Mouse (Mus musculus) heart, adult 2 months (tissue): ENCODE measurements around the gene Cd300ld4.

Source experiments
- CTCF ChIP-seq: fragments of 200-600 bp; IDR thresholded peaks from 2 replicates; pipeline ENCODE4 v1.8.1; 2022; ENCODE audit warnings: antibody characterized with exemption, mild to moderate bottlenecking, moderate library complexity
- EP300 ChIP-seq: fragments of 200-500 bp; IDR thresholded peaks from 2 replicates; pipeline ENCODE4 v1.6.1; 2011; ENCODE audit warnings: low read depth, low read length, control low read depth; ENCODE audit not compliant: insufficient read depth
- POLR2A ChIP-seq: fragments of 200-500 bp; IDR thresholded peaks from 2 replicates; pipeline ENCODE4 v1.6.1; 2011; ENCODE audit warnings: mild to moderate bottlenecking, low read depth, low read length, control low read depth; ENCODE audit not compliant: insufficient read depth

DNA sequence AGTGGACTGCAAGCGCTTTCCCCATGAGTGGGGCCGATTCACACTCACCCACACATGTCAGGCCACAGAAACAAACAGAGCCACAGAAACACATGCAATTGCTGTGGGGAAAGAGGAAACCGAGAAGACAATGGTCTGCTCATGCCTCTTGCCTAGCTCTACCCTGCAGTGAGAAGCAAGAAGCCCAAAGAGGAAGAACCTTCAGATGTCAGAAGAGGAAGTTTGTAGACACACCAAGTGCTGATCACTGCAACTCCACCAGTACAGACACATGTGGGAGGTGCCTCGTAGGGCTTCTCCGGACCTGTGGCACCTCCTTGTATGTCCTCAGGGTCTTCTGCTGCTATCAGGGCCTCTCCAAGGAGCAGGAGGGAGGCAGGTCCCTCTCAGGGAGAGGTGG lies 22.7 kb downstream of the Cd300ld4 start:
- TF ChIP-seq CTCF (no peak), EP300 (no peak), POLR2A (no peak)
